Mouse (Mus musculus): ENCODE results near the gene Tfap2c. TPM values are rescaled to one million over a fixed set of nuclear protein-coding genes. Genes with fewer than 3 reads are reported as not detected.

Tfap2c gene
- polyA plus RNA-seq, 1 experiment from 2014 or later: 15.4 TPM

- Histone ChIP-seq H3K36me3 (no peaks in the 10 kb centered on the region), H3K27me3 (no peaks in the 10 kb centered on the region), H3K4me2 (replicated peaks) (no peak overlapping the region), H3K9me3 (no peaks in the 10 kb centered on the region), H3K9ac (no peak overlapping the region), H3K4me1 (no peaks in the 10 kb centered on the region), H3K27ac (no peak overlapping the region), H3K4me3 (no peak overlapping the region)
- ATAC-seq (ENCODE audit: insufficient number of reproducible peaks, insufficient read depth, low FRiP score, low TSS enrichment): no peak
- 81% methylated on average over 5 of the region's 5 CpGs for WGBS
Observed at GRCm38 (mm10) chr2:172590839-172591238, 41.4 kb downstream of the Tfap2c start.

- H3K36me3 ChIP-seq: no peaks in the 10 kb centered on the region
- no peak overlapping the region for H3K4me2 ChIP-seq (replicated peaks)
- H3K4me3 ChIP-seq: no peak overlapping the region
- no peaks in the 10 kb centered on the region for H3K9me3 ChIP-seq
- no peak for ATAC-seq (ENCODE audit: insufficient number of reproducible peaks, insufficient read depth, low FRiP score, low TSS enrichment)
- no peak overlapping the region for H3K27ac ChIP-seq
- no peak overlapping the region for H3K9ac ChIP-seq
- H3K27me3 ChIP-seq: no peaks in the 10 kb centered on the region
- 75% methylated on average over 7 of the region's 7 CpGs for WGBS
- H3K4me1 ChIP-seq: peaks cover 9% of the 10 kb centered on the region
Observed at GRCm38 (mm10) chr2:172594326-172594725, 44.9 kb downstream of the Tfap2c start.

- no peak overlapping the region for H3K4me2 ChIP-seq (replicated peaks)
- 27% methylated on average over 7 of the region's 7 CpGs for WGBS
Observed at GRCm38 (mm10) chr2:172597056-172597455, 47.7 kb downstream of the Tfap2c start.

GRCm38 (mm10) chr2:172597881-172598280, 48.5 kb downstream of the Tfap2c start:
- H3K27ac ChIP-seq: no peak overlapping the region
- no peaks in the 10 kb centered on the region for H3K36me3 ChIP-seq
- H3K4me1 ChIP-seq: peaks cover 9% of the 10 kb centered on the region
- WGBS: 84% methylated on average over 9 of the region's 9 CpGs
- H3K4me2 ChIP-seq (replicated peaks): no peak overlapping the region
- no peaks in the 10 kb centered on the region for H3K27me3 ChIP-seq
- no peak overlapping the region for H3K4me3 ChIP-seq
- ATAC-seq (ENCODE audit: insufficient number of reproducible peaks, insufficient read depth, low FRiP score, low TSS enrichment): no peak
- no peaks in the 10 kb centered on the region for H3K9me3 ChIP-seq
- no peak overlapping the region for H3K9ac ChIP-seq

More at GRCm38 (mm10) chr2:172597056-172597455, 47.7 kb downstream of the Tfap2c start:
- Histone ChIP-seq H3K9me3 (no peaks in the 10 kb centered on the region), H3K4me3 (no peak overlapping the region), H3K27me3 (no peaks in the 10 kb centered on the region), H3K27ac (no peak overlapping the region), H3K4me1 (peaks cover 9% of the 10 kb centered on the region), H3K9ac (no peak overlapping the region), H3K36me3 (no peaks in the 10 kb centered on the region)
- no peak for ATAC-seq (ENCODE audit: insufficient number of reproducible peaks, insufficient read depth, low FRiP score, low TSS enrichment)

- 0 out of 2 replicates have a peak, but pooled peaks cover 5% of the 10 kb centered on the region for H3K4me1 ChIP-seq
- no peak for ATAC-seq (ENCODE audit: insufficient number of reproducible peaks, insufficient read depth, low FRiP score, low TSS enrichment)
- H3K36me3 ChIP-seq: no peaks in the 10 kb centered on the region
- H3K4me2 ChIP-seq (replicated peaks): no peak overlapping the region
- no peak overlapping the region for H3K4me3 ChIP-seq
- no peaks in the 10 kb centered on the region for H3K27me3 ChIP-seq
- 93% methylated on average over 3 of the region's 3 CpGs for WGBS
- no peak overlapping the region for H3K9ac ChIP-seq
- H3K9me3 ChIP-seq: no peaks in the 10 kb centered on the region
- no peak overlapping the region for H3K27ac ChIP-seq
Observed at GRCm38 (mm10) chr2:172604625-172605024, 55.2 kb downstream of the Tfap2c start.

- H3K9ac ChIP-seq: no peak overlapping the region
- H3K27me3 ChIP-seq: no peaks in the 10 kb centered on the region
- no peak overlapping the region for H3K4me3 ChIP-seq
- H3K4me2 ChIP-seq (replicated peaks): no peak overlapping the region
- H3K9me3 ChIP-seq: no peaks in the 10 kb centered on the region
- H3K27ac ChIP-seq: no peak overlapping the region
- H3K36me3 ChIP-seq: no peaks in the 10 kb centered on the region
- peak; percentile 62; the same call in 1 of the 2 replicates for ATAC-seq (ENCODE audit: insufficient number of reproducible peaks, insufficient read depth, low FRiP score, low TSS enrichment)
- 29% methylated on average over 7 of the region's 7 CpGs for WGBS
- 0 out of 2 replicates have a peak, but pooled peaks cover 5% of the 10 kb centered on the region for H3K4me1 ChIP-seq
Observed at GRCm38 (mm10) chr2:172605642-172606041, 56.2 kb downstream of the Tfap2c start.

- 0 out of 2 replicates have a peak, but pooled peaks cover 5% of the 10 kb centered on the region for H3K4me1 ChIP-seq
- no peaks in the 10 kb centered on the region for H3K9me3 ChIP-seq
- no peak for ATAC-seq (ENCODE audit: insufficient number of reproducible peaks, insufficient read depth, low FRiP score, low TSS enrichment)
- H3K27me3 ChIP-seq: no peaks in the 10 kb centered on the region
- no peak overlapping the region for H3K27ac ChIP-seq
- no peak overlapping the region for H3K4me3 ChIP-seq
- no peaks in the 10 kb centered on the region for H3K36me3 ChIP-seq
- no peak overlapping the region for H3K4me2 ChIP-seq (replicated peaks)
- 72% methylated on average over 11 of the region's 11 CpGs for WGBS
- no peak overlapping the region for H3K9ac ChIP-seq
Observed at GRCm38 (mm10) chr2:172607710-172608109, 58.3 kb downstream of the Tfap2c start.

Other genes starting within 250 kb of the Tfap2c start
- gene Fam210b, start 204.0 kb upstream of the Tfap2c start, polyA plus RNA-seq (2016; fragmentation: Nextera tagmentation; extraction: Ambion mirVana): 22.5 and 24.1 TPM in 2 replicates
- 131 TPM in 2 replicates for gene Aurka, start 179.1 kb upstream of the Tfap2c start, polyA plus RNA-seq (2016; fragmentation: Nextera tagmentation; extraction: Ambion mirVana)
- gene Cstf1, start 178.9 kb upstream of the Tfap2c start, polyA plus RNA-seq (2016; fragmentation: Nextera tagmentation; extraction: Ambion mirVana): 44.0 and 44.9 TPM in 2 replicates
- gene Cass4, start 155.8 kb upstream of the Tfap2c start, polyA plus RNA-seq (2016; fragmentation: Nextera tagmentation; extraction: Ambion mirVana): 0.20 TPM in 2 replicates
- 67.8 and 74.1 TPM in 2 replicates for gene Rtf2, start 109.0 kb upstream of the Tfap2c start, polyA plus RNA-seq (2016; fragmentation: Nextera tagmentation; extraction: Ambion mirVana)
- 2.2 and 2.6 TPM in 2 replicates for gene Gcnt7, start 91.0 kb upstream of the Tfap2c start, polyA plus RNA-seq (2016; fragmentation: Nextera tagmentation; extraction: Ambion mirVana)
- 0.41 and 0.57 TPM in 2 replicates for gene Fam209, start 77.1 kb upstream of the Tfap2c start, polyA plus RNA-seq (2016; fragmentation: Nextera tagmentation; extraction: Ambion mirVana)